Mouse (Mus musculus) cerebellum, adult 9-10 months (tissue): ENCODE data around the gene Krtap4-6.
"Not testable (repeated sequence)": the region's sequence is repeated elsewhere in the genome, so short reads cannot be mapped to it uniquely, and the experiment has no call there.

ENCODE experiments used
- DNase-seq: peaks from one replicate; pipeline ENCODE4 v3.0.0; 2022

Gene Krtap4-6

DNA sequence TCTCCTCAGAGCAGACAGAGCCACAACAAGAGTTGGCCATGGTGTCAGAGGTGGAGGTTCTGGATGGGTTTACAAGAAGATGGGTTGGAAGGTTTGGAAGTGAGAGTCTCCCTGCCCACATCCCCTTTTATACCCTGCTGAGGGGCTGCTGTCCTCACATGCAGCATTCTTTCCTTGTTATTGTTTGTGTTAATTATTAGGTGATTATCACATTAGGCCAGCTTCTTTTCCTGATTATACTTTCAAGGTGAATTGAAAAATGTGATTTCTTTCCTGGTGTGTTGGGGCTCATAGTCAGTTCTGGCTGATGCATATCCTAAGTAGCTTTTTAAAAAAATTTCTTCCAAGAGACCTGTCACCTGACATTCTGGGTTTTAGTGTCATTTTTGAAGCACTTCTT lies at the start of gene Krtap4-6:
Gene Krtap4-6 (minus strand): TSS at position 101 of the 400 bp plus-strand sequence.
- DNase-seq: no peak

DNA sequence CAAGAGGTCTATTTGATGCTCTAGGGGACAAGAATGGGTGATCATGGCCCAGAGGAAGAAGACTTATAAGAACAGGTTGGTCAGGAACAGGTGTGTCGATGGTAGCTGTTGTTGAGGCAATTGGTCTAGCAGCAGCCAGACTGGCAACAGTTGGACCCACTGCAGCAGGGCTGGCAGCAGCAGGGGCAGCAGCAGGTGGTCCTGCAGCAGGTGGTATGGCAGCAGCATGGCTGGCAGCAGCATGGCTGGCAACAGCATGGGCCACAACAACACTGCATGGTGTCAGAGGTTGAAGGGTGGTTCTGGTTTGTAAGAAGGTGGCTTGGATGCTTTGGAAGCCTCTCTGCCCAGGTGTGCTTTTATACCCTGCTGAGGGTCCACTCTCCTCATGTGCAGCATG lies 24.7 kb upstream of the Krtap4-6 start, which contains the start of gene Gm14190:
Gene Gm14190 (minus strand): TSS at position 278 of the 400 bp plus-strand sequence.
- DNase-seq: no peak

DNA sequence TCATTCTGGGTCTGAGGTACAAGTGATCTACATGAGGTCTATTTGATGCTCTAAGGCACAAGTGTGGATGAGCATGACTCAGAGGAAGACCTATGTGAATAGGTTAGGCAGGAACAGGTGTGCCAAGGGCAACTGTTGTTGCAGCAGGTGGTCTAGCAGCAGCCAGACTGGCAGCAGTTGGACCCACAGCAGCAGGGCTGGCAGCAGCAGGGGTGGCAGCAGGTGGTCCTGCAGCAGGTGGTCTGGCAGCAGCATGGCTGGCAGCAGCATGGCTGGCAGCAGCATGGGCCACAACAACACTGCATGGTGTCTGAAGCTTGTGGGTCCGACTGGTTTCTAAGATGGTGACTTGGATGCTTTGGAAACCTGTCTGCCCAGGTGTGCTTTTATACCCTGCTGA lies 19.5 kb upstream of the Krtap4-6 start:
- not testable (repeated sequence) for DNase-seq

DNA sequence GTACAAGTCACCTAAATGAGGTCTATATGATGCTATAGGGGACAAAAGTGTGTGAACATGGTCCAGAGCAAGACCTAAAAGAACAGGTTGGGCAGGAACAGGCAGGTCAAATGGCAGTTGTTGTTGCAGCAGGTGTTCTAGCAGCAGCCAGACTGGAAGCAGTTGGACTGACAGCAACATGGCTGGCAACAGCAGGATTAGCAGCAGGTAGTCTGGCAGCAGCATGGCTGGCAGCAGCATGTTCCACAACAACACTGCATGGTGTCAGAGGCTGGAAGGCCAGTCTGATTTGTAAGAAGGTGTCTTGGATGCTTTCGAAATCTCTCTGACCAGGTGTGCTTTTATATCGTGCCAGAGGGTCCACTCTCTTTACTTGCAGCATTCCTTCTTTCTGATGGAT lies 17.7 kb upstream of the Krtap4-6 start:
- no peak for DNase-seq

DNA sequence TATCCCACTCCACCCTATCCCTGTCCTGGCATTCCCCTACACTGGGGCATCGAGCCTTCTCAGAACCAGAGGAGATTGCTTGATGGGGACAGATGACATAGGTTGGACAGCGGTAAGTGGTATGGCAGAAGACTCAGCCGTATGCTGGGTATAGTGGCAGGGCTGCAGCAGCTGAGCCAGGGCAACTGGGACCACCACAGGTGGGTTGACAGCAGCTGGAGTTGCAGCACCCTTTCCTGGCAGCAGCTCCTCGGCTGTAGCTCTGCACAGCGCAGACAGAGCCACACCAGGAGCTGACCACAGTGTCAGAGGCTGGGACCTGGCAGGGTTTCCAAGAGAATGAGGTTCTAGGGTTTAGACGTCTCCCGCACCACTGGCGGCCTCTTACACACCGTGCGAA lies 3.0 kb downstream of the Krtap4-6 start:
- no peak for DNase-seq

DNA sequence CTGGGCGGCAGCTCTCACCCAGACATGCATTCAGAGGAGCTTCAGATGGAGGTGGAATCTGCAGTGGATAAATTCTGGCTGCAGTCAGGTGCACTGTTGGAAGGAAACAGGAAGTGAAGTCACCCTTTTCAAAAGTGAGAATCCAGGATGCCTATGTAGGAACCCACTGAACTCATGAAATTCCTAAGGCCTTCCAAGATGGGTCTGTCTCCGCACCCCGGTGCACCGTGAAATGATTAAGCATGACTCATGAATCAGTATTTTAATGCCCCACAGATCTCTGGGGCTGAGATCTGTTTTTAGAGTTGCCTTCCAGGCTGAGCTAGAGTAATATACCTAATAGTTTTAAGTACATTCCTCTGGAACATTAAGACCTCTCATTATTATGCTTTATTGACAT lies 6.5 kb downstream of the Krtap4-6 start:
- no peak for DNase-seq

DNA sequence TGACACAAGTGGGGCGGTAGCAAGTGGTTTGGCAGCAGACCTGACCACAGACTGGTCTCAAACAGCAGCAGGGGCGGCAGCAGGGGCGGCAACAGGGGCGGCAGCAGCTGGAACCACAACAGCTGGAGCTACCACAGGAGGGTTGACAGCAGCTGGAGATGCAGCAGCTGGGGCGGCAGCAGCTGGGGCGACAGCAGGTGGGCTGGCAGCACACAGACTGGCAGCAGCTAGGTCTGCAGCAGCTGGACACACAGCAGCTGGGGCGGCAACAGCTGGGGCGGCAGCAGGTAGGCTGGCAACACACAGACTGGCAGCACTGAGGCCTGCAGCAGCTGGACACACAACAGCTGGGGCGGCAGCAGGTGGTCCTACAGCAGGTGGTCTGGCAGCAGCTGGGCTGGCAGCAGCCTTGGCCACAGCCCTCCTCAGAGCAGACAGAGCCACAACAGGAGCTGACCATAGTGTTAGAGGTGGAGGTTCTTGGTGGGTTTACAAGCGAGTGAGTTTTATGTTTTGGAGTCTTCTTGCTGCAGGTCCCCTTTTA lies 7.2 kb downstream of the Krtap4-6 start, which contains the start of gene Gm11563:
Gene Gm11563 (minus strand): TSS at position 494 of the 544 bp plus-strand sequence.
- not testable (repeated sequence) for DNase-seq

DNA sequence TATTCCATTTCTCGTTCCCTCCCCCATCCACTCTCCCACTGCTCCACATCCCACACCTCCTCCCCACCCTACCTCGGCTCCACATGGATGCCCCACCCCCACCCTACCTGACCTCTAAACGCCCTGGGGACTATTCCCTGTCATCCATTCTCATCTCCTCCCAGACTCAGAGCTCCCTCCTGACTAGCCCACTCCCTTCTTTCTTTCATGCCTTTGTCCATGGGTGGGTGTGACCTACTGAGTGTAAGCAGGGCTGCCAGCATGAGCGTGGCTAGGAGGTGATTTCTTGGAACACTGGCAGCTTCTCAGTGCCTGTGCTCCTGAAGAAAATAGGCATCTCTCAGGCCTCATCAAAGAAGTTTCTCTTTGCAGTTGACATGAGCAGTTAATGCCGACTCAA lies 8.7 kb downstream of the Krtap4-6 start:
- no peak for DNase-seq

DNA sequence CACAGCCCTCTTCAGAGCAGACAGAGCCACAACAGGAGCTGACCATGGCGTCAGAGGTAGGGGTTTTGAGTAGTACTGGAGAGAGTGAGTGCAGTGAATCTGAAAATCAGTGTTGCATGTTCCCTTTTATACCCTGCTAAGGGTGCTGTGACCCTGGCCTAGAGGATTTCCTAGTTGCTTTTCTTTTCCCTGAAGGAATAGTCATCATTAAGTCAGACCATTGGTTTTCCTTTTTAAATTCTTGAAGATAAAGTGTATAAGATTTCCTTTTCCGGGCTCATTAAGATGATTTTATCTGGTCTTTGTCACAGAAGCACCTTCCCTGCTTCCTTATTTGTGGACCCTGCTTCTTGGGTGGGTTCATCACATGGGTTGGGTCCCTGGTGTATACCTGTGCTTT lies 15.6 kb downstream of the Krtap4-6 start, which contains the start of gene Gm11555:
Gene Gm11555 (minus strand): TSS at position 101 of the 400 bp plus-strand sequence.
- no peak for DNase-seq

DNA sequence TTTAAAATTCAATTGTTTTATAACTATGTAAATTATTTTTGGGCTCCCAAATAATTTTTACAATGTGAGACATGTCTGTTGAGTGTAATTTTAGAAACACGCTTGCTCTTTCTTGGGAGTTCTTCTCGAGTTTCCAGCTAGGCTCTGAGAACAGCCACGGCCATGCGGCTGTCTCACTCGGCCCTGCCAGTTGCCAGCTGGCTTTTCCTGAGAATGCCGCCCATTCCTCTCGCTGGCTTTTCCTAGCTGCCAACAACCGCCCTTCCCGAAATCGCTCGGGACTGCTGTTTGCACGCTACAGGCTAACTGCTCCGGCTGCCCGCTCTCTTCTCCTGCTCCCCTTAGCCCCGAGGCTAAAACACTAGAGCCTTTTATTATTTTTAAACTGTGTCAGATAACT lies 19.3 kb downstream of the Krtap4-6 start:
- no peak for DNase-seq

DNA sequence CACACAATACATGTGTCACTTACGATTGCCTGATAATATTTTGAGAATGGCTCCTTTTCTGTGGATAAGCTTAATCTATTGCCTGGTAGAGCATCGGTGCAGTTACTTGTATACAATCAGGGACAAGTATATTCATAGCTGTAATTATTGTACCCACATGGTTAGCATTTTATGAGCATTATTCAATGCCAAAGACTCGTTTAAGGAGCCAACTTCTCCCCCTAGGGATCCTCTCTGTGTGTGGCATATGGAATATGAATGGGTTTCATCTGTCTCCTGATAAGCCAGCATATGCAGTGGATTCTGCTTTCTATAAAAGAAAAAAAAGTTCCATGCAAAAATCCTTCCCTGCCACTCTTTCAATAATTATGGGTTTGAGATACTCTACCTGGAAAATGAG lies 21.4 kb downstream of the Krtap4-6 start:
- no peak for DNase-seq

DNA sequence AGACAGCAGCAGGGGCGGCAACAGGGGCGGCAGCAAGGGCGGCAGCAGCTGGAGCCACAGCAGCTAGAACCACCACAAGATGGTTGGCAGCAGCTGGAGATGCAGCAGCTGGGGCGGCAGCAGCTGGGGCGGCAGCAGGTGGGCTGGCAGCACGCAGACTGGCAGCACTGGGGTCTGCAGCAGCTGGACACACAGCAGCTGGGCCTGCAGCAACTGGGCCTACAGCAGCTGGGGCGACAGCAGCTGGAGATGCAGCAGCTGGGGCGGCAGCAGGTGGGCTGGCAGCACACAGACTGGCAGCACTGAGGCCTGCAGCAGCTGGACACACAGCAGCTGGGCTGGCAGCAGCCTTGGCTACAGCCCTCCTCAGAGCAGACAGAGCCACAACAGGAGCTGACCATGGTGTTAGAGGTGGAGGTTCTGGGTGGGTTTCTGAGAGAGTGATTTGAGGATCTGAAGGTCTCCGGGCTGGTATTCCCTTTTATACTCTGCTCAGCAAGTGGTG lies 22.1 kb downstream of the Krtap4-6 start, which contains the start of gene Krtap4-7:
Gene Krtap4-7 (minus strand): TSS at position 455 of the 505 bp plus-strand sequence.
- not testable (repeated sequence) for DNase-seq

DNA sequence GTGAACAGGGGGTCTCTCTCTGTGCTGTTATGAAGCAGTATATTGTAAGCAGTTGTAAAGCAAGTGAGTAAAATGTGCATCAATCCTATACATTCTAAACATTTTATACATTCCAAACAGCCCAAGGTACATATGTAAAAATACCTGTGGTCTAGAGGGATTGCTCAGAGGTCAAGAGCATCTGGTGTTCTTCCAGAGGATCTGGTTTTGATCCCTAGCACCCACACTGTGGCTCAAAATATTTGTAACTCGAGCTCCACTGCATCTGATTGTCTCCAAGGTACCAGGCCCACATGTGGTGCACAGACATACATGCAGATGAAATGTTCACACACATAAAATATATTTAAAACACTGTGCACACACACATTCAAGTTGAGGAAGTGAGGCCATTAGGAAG lies 24.8 kb downstream of the Krtap4-6 start:
- no peak for DNase-seq

DNA sequence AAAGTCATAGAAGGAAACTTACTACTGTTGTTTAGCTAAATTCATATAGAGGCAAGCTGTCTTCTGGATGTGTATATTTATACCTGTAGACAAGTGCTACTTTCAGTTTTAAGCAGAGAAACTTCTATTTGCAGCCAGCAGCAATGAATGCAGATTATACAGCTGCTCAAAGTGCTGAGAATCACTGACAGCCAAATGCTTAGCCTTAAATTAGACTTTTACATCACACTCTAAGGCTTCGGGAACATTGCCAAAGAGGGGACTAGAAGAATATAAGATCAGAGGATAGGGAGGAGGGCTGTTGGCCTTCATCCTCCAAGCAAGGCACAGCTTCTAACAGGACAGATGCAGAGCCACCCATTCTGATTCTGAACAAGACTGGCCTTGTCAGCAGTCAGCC lies 28.7 kb downstream of the Krtap4-6 start:
- no peak for DNase-seq

DNA sequence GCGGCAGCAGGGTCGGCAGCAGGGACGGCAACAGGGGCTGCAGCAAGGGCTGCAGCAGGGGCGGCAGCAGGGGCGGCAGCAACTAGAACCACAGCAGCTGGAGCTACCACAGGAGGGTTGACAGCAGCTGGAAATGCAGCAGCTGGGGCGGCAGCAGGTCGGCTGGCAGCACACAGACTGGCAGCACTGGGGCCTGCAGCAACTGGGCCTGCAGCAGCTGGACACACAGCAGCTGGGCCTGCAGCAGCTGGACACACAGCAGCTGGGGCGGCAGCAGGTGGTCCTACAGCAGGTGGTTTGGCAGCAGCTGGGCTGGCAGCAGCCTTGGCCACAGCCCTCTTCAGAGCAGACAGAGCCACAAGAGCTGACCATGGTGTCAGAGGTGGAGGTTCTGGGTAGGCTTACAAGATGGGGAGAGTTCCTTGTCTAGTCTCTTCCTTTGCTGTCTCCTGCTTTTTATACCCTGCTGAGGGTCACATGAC lies 31.1 kb downstream of the Krtap4-6 start, which contains the start of gene Krtap4-2:
Gene Krtap4-2 (minus strand): TSS at position 432 of the 482 bp plus-strand sequence.
- DNase-seq: no peak

DNA sequence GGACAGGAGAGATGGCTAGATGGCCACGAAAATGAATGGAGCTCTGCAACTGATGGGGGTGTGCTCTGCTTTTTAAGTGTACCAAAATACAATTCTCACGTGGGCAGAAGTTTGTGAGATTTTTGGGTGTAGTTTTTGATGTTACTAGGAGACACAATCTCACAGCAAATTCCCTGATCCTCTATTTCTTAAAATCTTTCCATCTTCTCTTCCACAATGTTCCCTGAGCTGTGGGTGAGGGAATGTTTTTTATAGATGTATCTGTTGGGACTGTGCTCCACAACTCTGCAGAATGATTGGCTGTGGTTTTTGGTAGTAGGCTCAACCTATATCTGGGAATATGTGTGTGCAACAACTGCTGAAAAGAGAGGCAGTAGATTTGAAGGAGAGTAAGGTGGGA lies 32.5 kb downstream of the Krtap4-6 start:
- no peak for DNase-seq

DNA sequence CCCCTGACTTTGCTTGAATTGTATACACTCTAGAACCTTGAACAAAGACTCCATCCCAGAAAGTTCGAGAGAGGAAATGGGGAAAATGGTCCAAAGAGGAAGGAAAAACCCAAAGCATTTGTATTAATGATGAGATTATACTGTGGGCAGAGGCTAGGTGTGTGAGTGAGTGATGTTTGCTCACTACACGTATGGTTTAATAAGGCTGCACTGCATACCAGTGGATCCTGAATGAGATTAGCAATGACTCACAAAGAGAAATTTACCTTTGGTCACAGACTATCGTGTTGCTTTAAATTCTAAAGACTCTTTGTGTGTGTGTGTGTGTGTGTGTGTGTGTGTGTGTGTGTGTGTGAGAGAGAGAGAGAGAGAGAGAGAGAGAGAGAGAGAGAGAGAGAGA lies 34.9 kb downstream of the Krtap4-6 start:
- DNase-seq: no peak

DNA sequence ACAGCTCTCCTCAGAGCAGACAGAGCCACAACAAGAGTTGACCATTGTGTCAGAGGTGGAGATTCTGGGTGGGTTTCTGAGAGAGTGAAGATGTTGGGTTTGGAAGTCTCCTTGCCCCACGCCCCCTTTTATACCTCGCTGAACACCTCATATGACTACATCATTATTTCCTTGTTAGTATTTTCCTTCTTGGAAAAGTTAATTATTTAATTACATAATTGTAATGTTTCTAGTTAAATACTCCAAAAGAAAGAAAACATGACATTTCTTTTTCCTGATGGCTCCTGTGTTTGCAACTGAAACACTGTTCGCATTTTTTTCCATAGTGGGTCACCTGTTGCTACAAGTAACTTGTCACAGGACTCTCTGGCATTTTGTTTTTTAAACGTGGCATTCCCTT lies 37.6 kb downstream of the Krtap4-6 start, which contains the start of gene Krtap4-1:
Gene Krtap4-1 (minus strand): TSS at position 101 of the 400 bp plus-strand sequence.
- no peak for DNase-seq

DNA sequence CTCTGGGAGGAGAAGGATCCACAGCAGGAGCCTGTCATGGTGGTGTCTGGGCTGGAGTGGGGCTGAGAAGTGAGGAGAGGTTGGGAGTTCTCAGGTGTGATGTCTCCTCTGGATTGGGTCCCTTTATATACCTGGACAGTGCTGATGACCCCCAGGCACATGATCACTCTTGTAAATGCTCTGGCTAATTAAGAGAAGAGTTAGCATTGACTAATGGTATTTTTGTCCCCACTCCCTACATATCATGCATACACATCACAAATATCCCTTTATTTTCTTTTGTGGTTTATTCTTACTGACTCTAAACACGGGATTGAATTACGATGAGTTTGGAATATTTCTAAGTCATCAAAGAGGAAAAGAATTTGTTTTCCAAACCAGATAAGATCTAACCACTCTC lies 45.4 kb downstream of the Krtap4-6 start, which contains the start of gene Gm11562:
Gene Gm11562 (minus strand): TSS at position 101 of the 400 bp plus-strand sequence.
- DNase-seq: no peak
